In genomic region chr4:47056791-47057509, GRCm38 (mm10) we compare ENCODE assay signal across 8 mouse cellular contexts. TPM values are rescaled to one million over a fixed set of nuclear protein-coding genes. Genes with fewer than 3 reads are reported as not detected.
A peak's percentile ranks its signal among the peaks of the same experiment; 100 is the strongest.
DNase-seq lines count a peak whose midpoint lies in the region; ATAC-seq lines count a peak whose summit lies in the region.

TSS of gene Anks6 (minus strand) at chr4:47057427.

- DNase-seq in adipocyte (ENCODE audit: low spot score), result peak; percentile 69
- peak; percentile 86 to 89 for DNase-seq in cerebellum, postnatal 14 days
- DNase-seq in frontal cortex, postnatal 25 days (ENCODE audit: low spot score in 2 of 2), result peak; percentile 52 to 69
- DNase-seq in hindbrain, embryonic 10.5 days (ENCODE audit: low spot score), result peak; percentile 74
- peak; percentile 73 to 83 for DNase-seq in layer of hippocampus, postnatal 10 days (ENCODE audit: low spot score in 2 of 2)
- peak; percentile 77 for DNase-seq in ovary, postnatal 14 days (ENCODE audit: low spot score)
- DNase-seq in urinary bladder, postnatal 36 days (ENCODE audit: low spot score in 2 of 2), result peak; percentile 48 to 65

- H3K27me3 ChIP-seq in hindbrain, embryonic 10.5 days (ENCODE audit: insufficient read depth, poor library complexity, severe bottlenecking), result peaks cover 37% of the 10 kb centered on the region
- H3K27me3 ChIP-seq in lung, embryonic 15.5 days, result peaks cover 32% of the 10 kb centered on the region

- 2% methylated on average over 86 of the region's 86 CpGs for WGBS in hindbrain, embryonic 10.5 days
- 1% methylated on average over 80 of the region's 86 CpGs for WGBS in lung, embryonic 15.5 days

- ATAC-seq in lung, embryonic 15.5 days (ENCODE audit: borderline replicate concordance, extremely low read depth, low FRiP score, low TSS enrichment), result peak; percentile 90

- H3K36me3 ChIP-seq in hindbrain, embryonic 10.5 days, result no peaks in the 10 kb centered on the region
- no peaks in the 10 kb centered on the region for H3K36me3 ChIP-seq in lung, embryonic 15.5 days

- H3K4me1 ChIP-seq in hindbrain, embryonic 10.5 days (replicated peaks), result peaks cover 20% of the 10 kb centered on the region
- H3K4me1 ChIP-seq in lung, embryonic 15.5 days, result peaks cover 8% of the 10 kb centered on the region; the same call in 1 of the 2 replicates

- peak within 1 kb of the TSS; percentile 94 for H3K4me2 ChIP-seq in lung, embryonic 15.5 days

- H3K9me3 ChIP-seq in hindbrain, embryonic 10.5 days, result peaks cover 5% of the 10 kb centered on the region; the same call in 1 of the 2 replicates
- no peaks in the 10 kb centered on the region for H3K9me3 ChIP-seq in lung, embryonic 15.5 days

- H3K27ac ChIP-seq in hindbrain, embryonic 10.5 days, result peak within 1 kb of the TSS; percentile 91
- peak within 1 kb of the TSS; percentile 9; the same call in 1 of the 2 replicates for H3K27ac ChIP-seq in lung, embryonic 15.5 days

- peak within 1 kb of the TSS; percentile 78 for H3K4me3 ChIP-seq in hindbrain, embryonic 10.5 days
- peak within 1 kb of the TSS; percentile 76 for H3K4me3 ChIP-seq in lung, embryonic 15.5 days

- peak within 1 kb of the TSS; percentile 73 for H3K9ac ChIP-seq in lung, embryonic 15.5 days

RNA-seq across cellular contexts. Expression of gene Anks6, which starts in this region (rescaled TPM):
- polyA plus RNA-seq in hindbrain, embryonic 10.5 days (2016; fragmentation: Nextera tagmentation; extraction: Ambion mirVana), result 3.8 and 4.1 TPM in 2 replicates
- 10 to 100 TPM; 21.6 to 25.5 TPM for total RNA-seq in layer of hippocampus, postnatal 10 days (2021)
- polyA plus RNA-seq in lung, embryonic 15.5 days (2015; fragmentation: Nextera tagmentation; extraction: Ambion mirVana), result 2.8 and 3.2 TPM in 2 replicates

Comparison
In these comparisons a context has a peak if more than half of its experiments do, and no peak if none do; other contexts are left out.
1. Peak in every context shown above with its lines: DNase-seq, ATAC-seq, H3K4me3 ChIP-seq and H3K27ac ChIP-seq.